Mouse (Mus musculus) CH12.LX (cell line): ENCODE results near the gene C1qbp. TPM values are rescaled to one million over a fixed set of nuclear protein-coding genes. Genes with fewer than 3 reads are reported as not detected.

Experiments
- DNase-seq: peaks from one replicate; pipeline ENCODE4 v3.0.0-alpha.2; 2013; ENCODE audit errors: extremely low read depth
- H3K27ac ChIP-seq: 2 replicates; pipeline ENCODE4 v1.5.1; 2012; ENCODE audit warnings: low read depth, mild to moderate bottlenecking, control low read depth, moderate library complexity; ENCODE audit not compliant: insufficient read depth
- H3K27me3 ChIP-seq: replicated peaks from 2 replicates; pipeline ENCODE3; 2012; ENCODE audit warnings: inconsistent platforms
- H3K36me3 ChIP-seq, 2 experiments: replicated peaks in 1 of 2; 2 replicates each; pipeline versions ENCODE3 to v1.6.1; 2012; ENCODE audit warnings: inconsistent platforms in 1 of 2, low read length in 1 of 2, mild to moderate bottlenecking in 1 of 2, mixed read lengths in 1 of 2, moderate library complexity in 1 of 2; ENCODE audit not compliant: control insufficient read depth in 1 of 2, insufficient read depth in 1 of 2
- H3K4me1 ChIP-seq, 2 experiments: 2 replicates each; pipeline ENCODE4 v1.6.1; 2012; ENCODE audit warnings: inconsistent platforms in 1 of 2, moderate library complexity in 1 of 2; ENCODE audit not compliant: insufficient read depth in 2 of 2, control insufficient read depth in 1 of 2
- H3K4me2 ChIP-seq: 2 replicates; pipeline ENCODE4 v1.6.1; 2012; ENCODE audit warnings: low read depth, mild to moderate bottlenecking, control low read depth; ENCODE audit not compliant: poor library complexity, insufficient read depth, severe bottlenecking
- H3K4me3 ChIP-seq, 3 experiments: fragments of 150-350 bp in 1 of 3; sonication (generic) in 1 of 3; replicated peaks in 1 of 3; 2 replicates each; pipeline versions ENCODE3 to v1.5.1; 2011 to 2012; ENCODE audit warnings: low read depth in 2 of 3, low read length in 2 of 3, mild to moderate bottlenecking in 2 of 3, moderate library complexity in 2 of 3, control low read depth in 1 of 3, improper control_type of control experiment in 1 of 3, inconsistent platforms in 1 of 3, mixed read lengths in 1 of 3; ENCODE audit not compliant: poor library complexity in 1 of 3
- H3K79me2 ChIP-seq: replicated peaks from 2 replicates; pipeline ENCODE4 v1.6.1; 2012; ENCODE audit warnings: mild to moderate bottlenecking, moderate library complexity; ENCODE audit not compliant: control insufficient read depth, poor library complexity, insufficient read depth, severe bottlenecking; ENCODE audit errors: extremely low read depth
- H3K9ac ChIP-seq: 2 replicates; pipeline ENCODE4 v1.6.1; 2012; ENCODE audit warnings: low read depth, mild to moderate bottlenecking, control low read depth, moderate library complexity; ENCODE audit not compliant: insufficient read depth
- H3K9me3 ChIP-seq: replicated peaks from 2 replicates; pipeline ENCODE3; 2012; ENCODE audit warnings: low read length, inconsistent platforms, mixed read lengths
- CHD2 ChIP-seq: IDR thresholded peaks from 2 replicates; pipeline ENCODE4 v1.6.1; 2011; ENCODE audit warnings: low read length, improper control_type of control experiment
- E2F4 ChIP-seq: IDR thresholded peaks from 2 replicates; pipeline ENCODE4 v1.6.1; 2011; ENCODE audit warnings: low read depth, low read length, improper control_type of control experiment; ENCODE audit not compliant: insufficient replicate concordance
- EP300 ChIP-seq: IDR thresholded peaks from 2 replicates; pipeline ENCODE4 v1.6.1; 2011; ENCODE audit warnings: low read length, improper control_type of control experiment
- GABPA ChIP-seq: IDR thresholded peaks from 2 replicates; pipeline ENCODE4 v1.6.1; 2012; ENCODE audit warnings: low read depth, low read length, improper control_type of control experiment, inconsistent platforms; ENCODE audit not compliant: insufficient replicate concordance
- JUND ChIP-seq: conservative IDR thresholded peaks from 2 replicates; pipeline ENCODE4 v1.6.1; 2011; ENCODE audit warnings: low read depth, low read length, improper control_type of control experiment
- MAFK ChIP-seq: IDR thresholded peaks from 2 replicates; pipeline ENCODE4 v1.6.1; 2011; ENCODE audit warnings: low read length, improper control_type of control experiment; ENCODE audit not compliant: insufficient replicate concordance
- MAX ChIP-seq: IDR thresholded peaks from 2 replicates; pipeline ENCODE4 v1.6.1; 2011; ENCODE audit warnings: low read length, improper control_type of control experiment
- MEF2A ChIP-seq: IDR thresholded peaks from 2 replicates; pipeline ENCODE4 v1.6.1; 2014; ENCODE audit warnings: low read depth, mild to moderate bottlenecking, inconsistent platforms, low read length, improper control_type of control experiment, borderline replicate concordance
- MYC ChIP-seq: IDR thresholded peaks from 2 replicates; pipeline ENCODE4 v1.6.1; 2011; ENCODE audit warnings: low read depth, mild to moderate bottlenecking, improper control_type of control experiment, low read length
- NELFE ChIP-seq: IDR thresholded peaks from 2 replicates; pipeline ENCODE4 v1.6.1; 2011; ENCODE audit warnings: low read depth, low read length, improper control_type of control experiment
- PAX5 ChIP-seq: IDR thresholded peaks from 2 replicates; pipeline ENCODE4 v1.6.1; 2012; ENCODE audit warnings: low read length, inconsistent platforms, mixed read lengths
- RCOR1 ChIP-seq: conservative IDR thresholded peaks from 2 replicates; pipeline ENCODE4 v1.6.1; 2012; ENCODE audit warnings: low read depth, mild to moderate bottlenecking, inconsistent platforms, low read length, improper control_type of control experiment
- UBTF ChIP-seq: IDR thresholded peaks from 2 replicates; pipeline ENCODE4 v1.6.1; 2012; ENCODE audit warnings: low read depth, mild to moderate bottlenecking, inconsistent platforms, low read length, improper control_type of control experiment, moderate library complexity
- USF1 ChIP-seq: IDR thresholded peaks from 2 replicates; pipeline ENCODE4 v1.6.1; 2014; ENCODE audit warnings: low read depth, mild to moderate bottlenecking, inconsistent platforms, low read length, improper control_type of control experiment
- dilution Hi-C: fragments of 300-500 bp; cut with MboI; formaldehyde crosslinking; loops from 2 replicates; pipeline ENCODE4 v1.14.3; 2020; ENCODE audit warnings: low sequenced_read_pairs; ENCODE audit not compliant: extremely low pct_unique_long_range_greater_than_20kb, extremely low pct_ligation_motif_present
- in situ Hi-C: fragments of 300-500 bp; cut with MboI; formaldehyde crosslinking; loops from 3 replicates; pipeline ENCODE4 v1.14.3; 2019; ENCODE audit warnings: low sequenced_read_pairs, low pct_ligation_motif_present, low pct_unique_long_range_greater_than_20kb, mixed read lengths
- polyA plus RNA-seq: library from polyadenylated mRNA; unstranded; fragments of >175 nt; gene quantifications from 2 replicates; pipeline ENCODE4 v1.2.1, GENCODE M21; 2012; ENCODE audit warnings: low read depth; ENCODE audit not compliant: insufficient read length
- total RNA-seq, 2 experiments: library from RNA; depleted of rRNA; stranded (reverse); fragments of 300-350 nt in 1 of 2; fragments of >200 nt in 1 of 2; gene quantifications; 2 replicates each; pipeline ENCODE4 v1.2.3; 2012 to 2014

Gene C1qbp
- total and polyA plus RNA-seq, 3 experiments, result 150 to 917 (median 320) TPM

DNA sequence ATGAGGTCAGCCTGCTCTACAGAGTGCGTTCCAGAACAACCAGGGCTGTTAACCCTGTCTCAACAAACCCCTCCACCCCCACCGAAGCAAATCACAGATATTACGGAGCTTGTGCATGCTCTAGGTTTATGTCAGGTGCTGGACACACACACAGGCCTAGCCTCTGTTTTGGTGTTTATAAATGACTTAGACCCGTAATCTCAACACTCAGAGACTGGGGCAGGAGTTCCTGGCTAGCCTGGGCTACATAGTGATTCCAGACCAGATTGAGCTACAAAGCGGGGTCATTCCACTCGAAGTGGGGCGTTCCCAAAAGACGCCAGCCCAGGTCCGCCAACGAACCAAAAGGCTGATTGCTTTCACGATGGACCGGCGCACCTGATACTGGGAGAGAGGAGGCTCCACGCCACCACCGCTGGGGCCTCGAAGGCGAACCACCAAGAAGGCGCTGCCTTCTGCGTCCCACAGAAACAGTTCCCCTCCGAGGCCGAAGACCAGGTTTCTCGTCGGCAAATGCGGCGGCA is 13.5 kb downstream of the C1qbp start:
- DNase-seq, result peak; percentile 37
- dilution Hi-C loops (no loop called here), in situ Hi-C loops (no loop called here)
- no peaks in the 10 kb centered on the region for H3K27me3 ChIP-seq
- H3K4me3 ChIP-seq, result peak overlapping the region; percentile 79 to 96 (median 90)
- H3K9me3 ChIP-seq, result peaks cover 3% of the 10 kb centered on the region
- peak overlapping the region; percentile 83 for H3K9ac ChIP-seq
- peak overlapping the region; percentile 83 for H3K4me2 ChIP-seq
- H3K36me3 ChIP-seq, result peaks cover 35 to 55% of the 10 kb centered on the region in 2 experiments
- peaks cover 4 to 49% of the 10 kb centered on the region in 2 experiments; a peak in 3 of 4 replicates for H3K4me1 ChIP-seq
- H3K27ac ChIP-seq, result peak overlapping the region; percentile 64
- peaks cover 26% of the 10 kb centered on the region for H3K79me2 ChIP-seq
- TF ChIP-seq NELFE (no peak), UBTF (0 out of 2 replicates have a peak, but pooled peaks have one; percentile 33), RCOR1 (no peak), E2F4 (no peak), USF1 (no peak), CHD2 (no peak), MEF2A (no peak), JUND (no peak), MAX (peak; percentile 74; the same call in 1 of the 2 replicates), GABPA (no peak), PAX5 (no peak), MAFK (no peak), EP300 (no peak), MYC (peak; percentile 52; the same call in 1 of the 2 replicates)
- TF ChIP-seq, all 38 proteins: peak for 3

DNA sequence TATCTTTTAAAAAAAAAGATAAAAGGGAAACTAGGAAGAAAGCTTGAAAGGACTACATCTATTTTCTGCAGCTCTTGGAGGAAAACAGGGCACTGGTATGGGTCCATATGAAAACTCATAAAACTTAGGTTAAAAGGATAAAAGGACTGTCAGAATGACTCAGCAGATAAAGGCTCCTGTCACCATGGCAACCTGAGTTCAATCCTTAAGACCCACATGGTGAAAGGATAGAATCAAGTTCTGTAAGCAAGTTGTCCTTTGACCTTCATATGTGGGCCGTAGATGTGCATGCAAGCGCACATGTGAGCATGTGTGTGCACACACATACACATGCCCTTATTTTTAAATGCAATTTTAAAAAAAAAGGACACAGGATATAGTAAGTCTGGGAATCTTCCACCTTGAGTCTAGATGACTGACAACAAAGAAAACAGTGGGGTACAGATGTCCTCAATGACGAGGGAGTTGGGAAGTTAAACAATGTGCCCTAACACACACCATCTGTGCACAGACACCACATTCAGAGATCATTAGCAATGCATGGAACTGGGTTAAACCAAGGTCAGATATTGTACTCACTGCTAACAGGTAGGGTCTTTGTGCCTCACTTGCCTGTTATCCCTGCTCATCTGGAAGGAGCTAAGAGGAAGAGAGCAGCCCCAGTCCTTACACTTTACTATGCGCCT is 18.5 kb downstream of the C1qbp start:
- peaks cover 33% of the 10 kb centered on the region for H3K79me2 ChIP-seq
- in situ Hi-C loops (no loop called here), dilution Hi-C loops (no loop called here)
- H3K9ac ChIP-seq, result no peak overlapping the region
- H3K36me3 ChIP-seq, result peaks cover 52 to 75% of the 10 kb centered on the region in 2 experiments
- peak; percentile 37 for DNase-seq
- H3K27me3 ChIP-seq, result no peaks in the 10 kb centered on the region
- H3K4me2 ChIP-seq, result no peak overlapping the region
- no peak overlapping the region for H3K4me3 ChIP-seq
- peaks cover 2 to 54% of the 10 kb centered on the region in 2 experiments; a peak in 3 of 4 replicates for H3K4me1 ChIP-seq
- no peaks in the 10 kb centered on the region for H3K9me3 ChIP-seq
- TF ChIP-seq MAFK, result peak; percentile 28; the same call in 1 of the 2 replicates
- TF ChIP-seq NELFE, result no peak
- H3K27ac ChIP-seq, result no peak overlapping the region
